Mouse (Mus musculus): ENCODE data around the gene Car1.

DNA sequence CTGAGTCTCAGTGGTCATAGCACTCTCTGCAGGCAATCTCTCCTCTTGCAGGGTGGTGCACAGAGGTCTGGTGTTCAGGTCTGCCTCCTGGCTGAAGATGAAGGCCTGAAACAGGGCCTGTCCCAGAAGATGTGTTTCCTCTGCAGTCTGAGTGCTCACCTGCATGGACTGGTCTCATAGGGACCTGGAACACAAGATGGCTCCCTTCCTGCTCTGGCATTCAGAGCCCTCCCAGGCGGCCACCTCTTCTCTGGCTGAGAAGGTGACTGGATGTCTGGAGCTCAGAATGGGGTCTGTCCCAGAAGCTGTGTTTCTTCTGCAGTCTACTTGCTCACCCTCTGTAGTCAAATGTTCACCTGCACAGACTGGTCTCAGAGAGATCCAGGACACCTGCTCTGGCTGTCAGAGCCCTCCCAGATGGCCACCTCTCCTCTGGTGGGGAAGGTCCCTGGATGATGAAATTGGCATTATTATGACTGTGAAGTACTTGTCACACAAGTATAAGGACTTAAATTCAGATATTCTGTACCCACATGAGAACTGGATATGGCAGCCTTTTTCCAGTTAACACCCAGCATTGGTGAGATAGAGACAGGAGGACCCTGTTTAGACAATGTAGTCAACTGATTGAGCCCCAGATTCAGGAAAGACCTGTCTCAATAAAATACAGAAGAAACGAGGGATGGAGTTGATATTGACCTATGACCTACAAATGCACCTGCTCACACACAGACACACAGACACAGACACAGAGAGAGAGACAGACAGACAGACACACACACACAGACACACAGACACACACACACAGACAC lies 43.2 kb downstream of the Car1 start:
- TF ChIP-seq CTCF (IDR thresholded peaks at IDR 0.05; ENCODE audit: control insufficient read depth, insufficient read depth, low read length) (no peak), POLR2A (IDR thresholded peaks at IDR 0.05; ENCODE audit: borderline replicate concordance, control insufficient read depth, low read depth, low read length) (no peak)
